Mouse (Mus musculus): ENCODE results near the gene Obox2. TPM values are rescaled to one million over a fixed set of nuclear protein-coding genes. Genes with fewer than 3 reads are reported as not detected.
"Not testable (repeated sequence)": the region's sequence is repeated elsewhere in the genome, so short reads cannot be mapped to it uniquely, and the experiment has no call there.

Gene Obox2
- polyA plus RNA-seq (2014; fragmentation: Nextera tagmentation; extraction: Ambion mirVana), result not detected in 2 replicates

DNA sequence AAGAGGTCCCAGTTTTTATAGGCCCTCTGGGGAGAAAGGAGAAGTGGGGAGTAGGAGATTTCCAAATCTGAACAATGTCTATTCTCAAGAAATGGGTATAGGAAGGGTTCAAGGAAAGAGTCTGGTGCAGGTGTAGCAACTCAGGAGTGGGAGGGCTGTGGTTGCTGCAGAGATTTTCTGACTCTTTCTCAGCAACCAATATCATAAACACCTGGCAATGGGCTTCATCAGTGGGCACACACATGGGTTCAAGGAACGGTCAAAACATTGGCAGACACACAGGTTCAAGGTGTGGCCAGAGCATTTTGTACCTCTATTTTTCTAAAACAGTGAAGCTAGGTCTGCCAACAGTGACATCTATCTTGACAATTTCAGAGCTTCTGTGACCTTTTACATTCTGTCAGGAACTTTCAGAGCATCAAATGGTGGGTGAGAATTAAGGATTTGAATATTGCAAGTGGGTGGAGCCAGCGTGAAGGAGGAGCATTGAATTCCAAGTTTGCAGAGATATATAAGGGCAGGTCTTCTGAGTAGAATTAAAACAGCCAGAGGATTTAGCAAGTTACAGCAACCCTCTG is at the start of gene Obox2, which contains the start of gene Obox1:
TSS of gene Obox2 (plus strand) at position 301 of the 578 bp plus-strand sequence.
TSS of gene Obox1 (plus strand) at position 528 of the 578 bp plus-strand sequence.
- H3K36me3 ChIP-seq (ENCODE audit: control insufficient read depth, insufficient read depth, low read length); H3K27me3 ChIP-seq (replicated peaks; ENCODE audit: control insufficient read depth, insufficient read depth, low read length); H3K9me3 ChIP-seq (ENCODE audit: control insufficient read depth, low read length); DNase-seq (ENCODE audit: low spot score); H3K4me1 ChIP-seq (replicated peaks; ENCODE audit: control insufficient read depth, insufficient read depth, low read length); H3K9ac ChIP-seq (ENCODE audit: low read depth, low read length); H3K27ac ChIP-seq (ENCODE audit: low read depth, low read length); H3K4me2 ChIP-seq; ATAC-seq (replicated peaks; ENCODE audit: low FRiP score); H3K4me3 ChIP-seq (ENCODE audit: low read depth, low read length): not testable (repeated sequence)
- no CpG with 5 or more reads among the region's 2 CpGs for WGBS

DNA sequence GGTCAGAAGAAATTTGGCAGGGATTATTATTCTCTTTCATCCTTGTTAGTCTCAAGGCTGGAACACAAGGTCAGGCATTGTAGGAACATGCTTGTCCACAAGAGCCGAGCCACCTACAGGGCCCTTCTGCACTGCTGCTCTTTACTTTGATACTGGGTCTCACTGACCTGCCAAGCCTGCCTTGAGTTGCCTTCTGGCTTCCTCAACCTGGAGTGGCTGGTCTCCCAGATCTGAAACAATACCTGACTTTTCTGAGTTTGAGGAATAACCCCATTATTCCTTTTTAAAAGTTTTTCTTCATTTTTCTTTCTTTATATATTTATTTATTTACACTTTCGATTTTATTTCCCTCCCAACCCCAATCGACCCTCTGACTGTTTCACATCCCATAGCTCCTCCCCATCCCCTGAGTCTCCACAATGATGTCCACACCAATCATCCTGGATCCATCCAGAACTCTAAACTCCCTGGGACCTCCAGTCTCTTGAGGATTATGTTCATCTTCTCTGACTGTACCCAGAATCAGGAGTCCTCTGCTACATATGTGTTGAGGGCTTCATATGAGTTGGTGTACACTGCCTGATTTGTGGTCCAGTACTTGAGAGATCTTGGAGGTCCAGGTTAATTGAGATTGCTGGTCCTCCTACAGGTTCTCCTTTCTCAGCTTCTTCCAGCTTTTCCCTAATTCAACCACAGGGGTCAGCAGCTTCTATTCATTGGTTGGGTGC is 10.8 kb downstream of the Obox2 start:
- not testable (repeated sequence) for H3K27me3 ChIP-seq (replicated peaks; ENCODE audit: control insufficient read depth, insufficient read depth, low read length); H3K36me3 ChIP-seq (ENCODE audit: control insufficient read depth, insufficient read depth, low read length); H3K4me2 ChIP-seq; DNase-seq (ENCODE audit: low spot score); H3K4me3 ChIP-seq (ENCODE audit: low read depth, low read length); ATAC-seq (replicated peaks; ENCODE audit: low FRiP score); H3K27ac ChIP-seq (ENCODE audit: low read depth, low read length); H3K4me1 ChIP-seq (replicated peaks; ENCODE audit: control insufficient read depth, insufficient read depth, low read length); H3K9me3 ChIP-seq (ENCODE audit: control insufficient read depth, low read length); H3K9ac ChIP-seq (ENCODE audit: low read depth, low read length)
- WGBS, result 53% methylated on average over 3 of the region's 3 CpGs

DNA sequence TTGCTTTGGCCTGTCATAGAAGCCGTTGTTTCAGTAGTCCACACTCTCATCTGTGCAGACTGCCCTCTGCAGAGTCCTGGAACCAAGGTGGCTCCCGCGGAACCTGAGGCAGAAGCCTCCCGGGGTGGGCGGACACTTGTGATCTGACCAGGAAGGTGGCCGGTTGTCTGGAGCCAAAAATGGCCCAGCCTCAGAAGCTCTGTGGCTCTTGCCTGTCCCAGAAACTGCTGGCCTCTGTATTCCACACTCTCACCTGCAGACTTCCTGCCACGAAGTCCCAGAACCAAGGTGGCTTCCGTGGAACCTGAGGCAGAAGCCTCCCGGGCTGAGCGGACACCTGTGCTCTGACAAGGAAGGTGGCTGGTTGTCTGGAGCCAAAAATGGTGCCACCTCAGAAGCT is 18.3 kb downstream of the Obox2 start:
- not testable (repeated sequence) for H3K4me1 ChIP-seq (replicated peaks; ENCODE audit: control insufficient read depth, insufficient read depth, low read length); H3K9me3 ChIP-seq (ENCODE audit: control insufficient read depth, low read length); H3K4me3 ChIP-seq (ENCODE audit: low read depth, low read length); H3K27ac ChIP-seq (ENCODE audit: low read depth, low read length); ATAC-seq (replicated peaks; ENCODE audit: low FRiP score); H3K4me2 ChIP-seq; H3K27me3 ChIP-seq (replicated peaks; ENCODE audit: control insufficient read depth, insufficient read depth, low read length); DNase-seq (ENCODE audit: low spot score); H3K36me3 ChIP-seq (ENCODE audit: control insufficient read depth, insufficient read depth, low read length); H3K9ac ChIP-seq (ENCODE audit: low read depth, low read length)
- 79% methylated on average over 10 of the region's 10 CpGs for WGBS

DNA sequence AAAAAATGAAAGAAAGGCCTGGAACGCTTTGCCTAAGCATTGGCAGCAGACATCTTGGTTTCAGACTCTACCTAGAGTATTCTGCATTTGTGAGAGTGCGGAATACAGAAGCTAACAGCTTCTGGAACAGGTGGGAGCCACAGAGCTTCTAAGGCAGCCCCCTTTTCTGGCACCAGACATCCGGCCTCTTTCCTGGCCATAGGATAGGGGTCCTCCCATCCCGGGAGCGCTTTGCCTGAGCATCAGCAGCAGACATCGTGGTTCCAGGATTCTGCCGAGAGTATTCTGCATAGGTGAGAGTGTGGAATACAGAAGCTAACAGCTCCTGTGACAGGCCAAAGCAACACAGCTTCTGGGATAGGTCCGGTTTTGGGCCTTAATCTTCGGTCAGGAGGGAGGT is 29.5 kb downstream of the Obox2 start:
- not testable (repeated sequence) for H3K4me1 ChIP-seq (replicated peaks; ENCODE audit: control insufficient read depth, insufficient read depth, low read length); H3K9me3 ChIP-seq (ENCODE audit: control insufficient read depth, low read length); DNase-seq (ENCODE audit: low spot score); H3K36me3 ChIP-seq (ENCODE audit: control insufficient read depth, insufficient read depth, low read length); H3K27me3 ChIP-seq (replicated peaks; ENCODE audit: control insufficient read depth, insufficient read depth, low read length); H3K9ac ChIP-seq (ENCODE audit: low read depth, low read length); H3K4me3 ChIP-seq (ENCODE audit: low read depth, low read length); H3K4me2 ChIP-seq; ATAC-seq (replicated peaks; ENCODE audit: low FRiP score); H3K27ac ChIP-seq (ENCODE audit: low read depth, low read length)
- WGBS, result 78% methylated on average over 8 of the region's 9 CpGs

DNA sequence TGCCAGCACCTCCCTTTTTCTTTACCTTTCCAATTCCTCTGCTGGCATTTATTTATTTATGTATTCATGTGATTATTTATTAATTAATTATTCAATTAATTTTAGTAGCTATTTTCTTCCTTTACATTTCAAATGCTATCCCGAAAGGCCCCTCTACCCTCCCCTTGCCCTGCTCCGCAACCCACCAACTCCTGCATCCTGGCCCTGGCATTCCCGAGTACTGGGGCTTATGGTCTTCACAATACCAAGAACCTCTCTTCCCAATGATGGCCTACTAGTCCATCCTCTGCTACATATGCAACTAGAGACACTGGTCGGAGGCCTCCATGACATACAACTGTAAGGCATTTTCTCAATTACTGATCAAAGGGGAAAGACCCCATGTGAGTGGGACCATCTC is 37.0 kb downstream of the Obox2 start:
- not testable (repeated sequence) for H3K9ac ChIP-seq (ENCODE audit: low read depth, low read length); H3K4me1 ChIP-seq (replicated peaks; ENCODE audit: control insufficient read depth, insufficient read depth, low read length); H3K27ac ChIP-seq (ENCODE audit: low read depth, low read length); ATAC-seq (replicated peaks; ENCODE audit: low FRiP score); DNase-seq (ENCODE audit: low spot score); H3K9me3 ChIP-seq (ENCODE audit: control insufficient read depth, low read length); H3K4me2 ChIP-seq; H3K4me3 ChIP-seq (ENCODE audit: low read depth, low read length); H3K36me3 ChIP-seq (ENCODE audit: control insufficient read depth, insufficient read depth, low read length); H3K27me3 ChIP-seq (replicated peaks; ENCODE audit: control insufficient read depth, insufficient read depth, low read length)
- WGBS, result 76% methylated on average over 3 of the region's 4 CpGs

Other genes starting within 250 kb of the Obox2 start
- not detected in 2 replicates for gene Obox1, start 227 bp downstream of the Obox2 start, polyA plus RNA-seq (2014; fragmentation: Nextera tagmentation; extraction: Ambion mirVana)